Mouse (Mus musculus) cerebellum, adult 2 months (tissue): ENCODE data around the gene Abcc12. TPM values are rescaled to one million over a fixed set of nuclear protein-coding genes. Genes with fewer than 3 reads are reported as not detected.

ENCODE experiments used
- DNase-seq, 2 experiments: peaks; one replicate each; pipeline ENCODE4 v3.0.0; 2021
- H3K27ac ChIP-seq: fragments of 200-500 bp; 2 replicates; pipeline ENCODE4 v1.5.1; 2012; ENCODE audit warnings: low read length, control low read depth, inconsistent platforms; ENCODE audit not compliant: insufficient read depth
- H3K27me3 ChIP-seq: fragments of 200-500 bp; 2 replicates; pipeline ENCODE4 v1.6.1; 2012; ENCODE audit warnings: inconsistent platforms, mild to moderate bottlenecking, low read length, moderate library complexity; ENCODE audit not compliant: control insufficient read depth, insufficient read depth
- H3K4me1 ChIP-seq: fragments of 200-500 bp; 2 replicates; pipeline ENCODE4 v1.6.1; 2011; ENCODE audit warnings: low read length; ENCODE audit not compliant: control insufficient read depth, insufficient read depth
- H3K4me3 ChIP-seq: fragments of 200-500 bp; replicated peaks from 2 replicates; pipeline ENCODE3; 2011; ENCODE audit warnings: mild to moderate bottlenecking, low read depth, low read length, control low read depth; ENCODE audit not compliant: insufficient read depth
- CTCF ChIP-seq: fragments of 200-500 bp; IDR thresholded peaks from 2 replicates; pipeline ENCODE4 v1.5.1; 2011; ENCODE audit warnings: low read depth, mild to moderate bottlenecking, control low read depth, low read length, moderate library complexity, borderline replicate concordance; ENCODE audit not compliant: insufficient read depth
- POLR2A ChIP-seq: fragments of 200-500 bp; IDR thresholded peaks from 2 replicates; pipeline ENCODE4 v1.6.1; 2011; ENCODE audit warnings: low read length, control low read depth, borderline replicate concordance; ENCODE audit not compliant: insufficient read depth
- WGBS: fragments of 180-500 bp; shearing (Covaris S2); methylation state at CpG from one replicate; pipeline ENCODE4 v1.1.7; 2018; 5-methylcytosine and 5-hydroxymethylcytosine counted together
- polyA plus RNA-seq: library from polyadenylated mRNA; depleted of rRNA; stranded (reverse); fragments of >200 nt; gene quantifications from 2 replicates; pipeline ENCODE4 v1.2.3, GENCODE M21; 2012

Abcc12 gene
- polyA plus RNA-seq, 1 experiment: 7.5 TPM

- no peak for TF ChIP-seq CTCF
- TF ChIP-seq POLR2A: no peak
- Histone ChIP-seq H3K4me1 (no peaks in the 10 kb centered on the region), H3K27ac (no peak overlapping the region), H3K4me3 (no peak overlapping the region), H3K27me3 (no peaks in the 10 kb centered on the region)
- DNase-seq: no peak
- 78% methylated on average over 3 of the region's 3 CpGs for WGBS
Observed at GRCm38 (mm10) chr8:86604676-86605075, 24.2 kb upstream of the Abcc12 start.

GRCm38 (mm10) chr8:86603174-86603573, 22.7 kb upstream of the Abcc12 start:
- 45% methylated on average over 2 of the region's 2 CpGs for whole genome bisulfite sequencing

GRCm38 (mm10) chr8:86600311-86600710, 19.8 kb upstream of the Abcc12 start:
- no peak for DNase-seq
- Histone ChIP-seq H3K4me3 (no peak overlapping the region), H3K27ac (no peak overlapping the region), H3K4me1 (no peaks in the 10 kb centered on the region), H3K27me3 (no peaks in the 10 kb centered on the region)
- 72% methylated on average over 3 of the region's 3 CpGs for WGBS
- TF ChIP-seq CTCF (no peak), POLR2A (no peak)

More at GRCm38 (mm10) chr8:86603174-86603573, 22.7 kb upstream of the Abcc12 start:
- Histone ChIP-seq H3K27me3 (no peaks in the 10 kb centered on the region), H3K27ac (no peak overlapping the region), H3K4me3 (no peak overlapping the region), H3K4me1 (no peaks in the 10 kb centered on the region)
- TF ChIP-seq CTCF (no peak), POLR2A (no peak)
- no peak for DNase-seq

GRCm38 (mm10) chr8:86599299-86599698, 18.8 kb upstream of the Abcc12 start:
- Histone ChIP-seq H3K27ac (no peak overlapping the region), H3K4me3 (no peak overlapping the region), H3K4me1 (no peaks in the 10 kb centered on the region), H3K27me3 (no peaks in the 10 kb centered on the region)
- no peak for TF ChIP-seq POLR2A
- TF ChIP-seq CTCF: no peak
- WGBS: 91% methylated on average over 6 of the region's 6 CpGs
- DNase-seq: no peak

- no peak for TF ChIP-seq POLR2A
- H3K27ac ChIP-seq: no peak overlapping the region
- no peaks in the 10 kb centered on the region for H3K27me3 ChIP-seq
- no peak for DNase-seq
- WGBS: 89% methylated on average over 7 of the region's 7 CpGs
- H3K4me3 ChIP-seq: no peak overlapping the region
- no peaks in the 10 kb centered on the region for H3K4me1 ChIP-seq
Observed at GRCm38 (mm10) chr8:86597681-86598080, 17.2 kb upstream of the Abcc12 start.

GRCm38 (mm10) chr8:86595671-86596070, 15.2 kb upstream of the Abcc12 start:
- no peak for TF ChIP-seq CTCF
- no peak for TF ChIP-seq POLR2A
- DNase-seq: no peak
- Histone ChIP-seq H3K4me3 (no peak overlapping the region), H3K4me1 (no peaks in the 10 kb centered on the region), H3K27me3 (no peaks in the 10 kb centered on the region), H3K27ac (no peak overlapping the region)
- WGBS: 57% methylated on average over 5 of the region's 5 CpGs

GRCm38 (mm10) chr8:86594159-86594796, 13.8 kb upstream of the Abcc12 start:
- TF ChIP-seq CTCF (no peak), POLR2A (no peak)
- DNase-seq: no peak
- Histone ChIP-seq H3K4me1 (no peaks in the 10 kb centered on the region), H3K27me3 (no peaks in the 10 kb centered on the region), H3K27ac (no peak overlapping the region), H3K4me3 (no peak overlapping the region)
- 72% methylated on average over 3 of the region's 3 CpGs for WGBS

- H3K27me3 ChIP-seq: no peaks in the 10 kb centered on the region
- no peak overlapping the region for H3K4me3 ChIP-seq
- DNase-seq: no peak
- 70% methylated on average over 10 of the region's 10 CpGs for WGBS
- no peaks in the 10 kb centered on the region for H3K4me1 ChIP-seq
- H3K27ac ChIP-seq: no peak overlapping the region
- no peak for TF ChIP-seq CTCF
- no peak for TF ChIP-seq POLR2A
Observed at GRCm38 (mm10) chr8:86593099-86593498, 12.6 kb upstream of the Abcc12 start.

GRCm38 (mm10) chr8:86588338-86588737, 7.9 kb upstream of the Abcc12 start:
- Histone ChIP-seq H3K27ac (no peak overlapping the region), H3K4me1 (no peaks in the 10 kb centered on the region), H3K27me3 (no peaks in the 10 kb centered on the region), H3K4me3 (no peak overlapping the region)
- WGBS: 43% methylated on average over 5 of the region's 5 CpGs
- no peak for DNase-seq
- TF ChIP-seq POLR2A: no peak
- no peak for TF ChIP-seq CTCF
